ENCODE assay signal across 10 mouse cellular contexts in genomic region chr2:4562826-4563225, GRCm38 (mm10).
A peak's percentile ranks its signal among the peaks of the same experiment; 100 is the strongest.
DNase-seq lines count a peak whose midpoint lies in the region; ATAC-seq and TF ChIP-seq lines count a peak whose summit lies in the region.
"Had no signal": no experiment of that assay in that cellular context is flagged by ENCODE, and none has a peak within 500 bp of the region (broad histone marks: within the 10 kb centered on the region; RNA-seq: fewer than 3 reads in every experiment).

No protein-coding gene starts in this region.

- H3K9me3 ChIP-seq in heart, embryonic 13.5 days: no peaks in the 10 kb centered on the region
- no peaks in the 10 kb centered on the region for H3K9me3 ChIP-seq in G1E (replicated peaks)
- no peaks in the 10 kb centered on the region for H3K9me3 ChIP-seq in forebrain, embryonic 14.5 days (replicated peaks; ENCODE audit: control insufficient read depth, low read length)
- H3K9me3 ChIP-seq in liver, embryonic 15.5 days (replicated peaks): no peaks in the 10 kb centered on the region

- H3K4me1 ChIP-seq in heart, embryonic 13.5 days: peaks cover 73% of the 10 kb centered on the region
- H3K4me1 ChIP-seq in G1E (ENCODE audit: insufficient read depth, low read depth, low read length): peaks cover 71% of the 10 kb centered on the region
- H3K4me1 ChIP-seq in forebrain, embryonic 14.5 days (ENCODE audit: control insufficient read depth, insufficient read depth, low read length): peaks cover 25% of the 10 kb centered on the region
- peaks cover 80% of the 10 kb centered on the region for H3K4me1 ChIP-seq in liver, embryonic 15.5 days (replicated peaks)

- H3K4me3 ChIP-seq in heart, embryonic 13.5 days: peak overlapping the region; percentile 73
- H3K4me3 ChIP-seq in G1E (ENCODE audit: low read depth, low read length): peak overlapping the region; percentile 79
- H3K4me3 ChIP-seq in forebrain, embryonic 14.5 days (ENCODE audit: low read depth, low read length): peak overlapping the region; percentile 42
- H3K4me3 ChIP-seq in liver, embryonic 15.5 days (replicated peaks): peak overlapping the region; percentile 70

- 67% methylated on average over 5 of the region's 5 CpGs for WGBS in heart, embryonic 13.5 days
- 51% methylated on average over 5 of the region's 5 CpGs for WGBS in forebrain, embryonic 14.5 days
- WGBS in liver, embryonic 15.5 days (ENCODE audit: insufficient replicate concordance): 56% methylated on average over 5 of the region's 5 CpGs

- no peak for ATAC-seq in heart, embryonic 13.5 days (ENCODE audit: extremely low read depth, insufficient number of reproducible peaks, low FRiP score, low TSS enrichment)
- ATAC-seq in G1E (ENCODE audit: extremely low read depth, insufficient number of reproducible peaks, low FRiP score, poor library complexity, severe bottlenecking): no peak
- ATAC-seq in forebrain, embryonic 14.5 days: no peak
- no peak for ATAC-seq in liver, embryonic 15.5 days (ENCODE audit: insufficient read depth)

- H3K4me2 ChIP-seq in heart, embryonic 13.5 days: peak overlapping the region; percentile 78
- H3K4me2 ChIP-seq in forebrain, embryonic 14.5 days (ENCODE audit: low read length): peak overlapping the region; percentile 75
- peak overlapping the region; percentile 83 for H3K4me2 ChIP-seq in liver, embryonic 15.5 days

- no peak for TF ChIP-seq CTCF in G1E (IDR thresholded peaks at IDR 0.05; ENCODE audit: low read depth, low read length)

- peak overlapping the region; percentile 100; the same call in 1 of the 2 replicates for H3K27ac ChIP-seq in heart, embryonic 13.5 days (replicated peaks)
- H3K27ac ChIP-seq in forebrain, embryonic 14.5 days (ENCODE audit: low read depth, low read length): no peak overlapping the region
- H3K27ac ChIP-seq in liver, embryonic 15.5 days (replicated peaks): peak overlapping the region; percentile 100

- intact Hi-C loops in heart, postnatal 14 days (cut with DNase I): no loop called here
- intact Hi-C loops in left cerebral cortex, postnatal 14 days (cut with DNase I): no loop called here

- no peaks in the 10 kb centered on the region for H3K27me3 ChIP-seq in heart, embryonic 13.5 days (replicated peaks)
- H3K27me3 ChIP-seq in G1E (ENCODE audit: insufficient read depth, low read length): no peaks in the 10 kb centered on the region
- H3K27me3 ChIP-seq in forebrain, embryonic 14.5 days (replicated peaks; ENCODE audit: control insufficient read depth, insufficient read depth, low read length): no peaks in the 10 kb centered on the region
- no peaks in the 10 kb centered on the region for H3K27me3 ChIP-seq in liver, embryonic 15.5 days
- H3K27me3 ChIP-seq: CH12.LX had no signal

- peak overlapping the region; percentile 85; the same call in 1 of the 2 replicates for H3K9ac ChIP-seq in heart, embryonic 13.5 days
- peak overlapping the region; percentile 29; the same call in 1 of the 2 replicates for H3K9ac ChIP-seq in forebrain, embryonic 14.5 days (ENCODE audit: low read length)
- peak overlapping the region; percentile 69 for H3K9ac ChIP-seq in liver, embryonic 15.5 days

- peaks cover 36% of the 10 kb centered on the region for H3K36me3 ChIP-seq in heart, embryonic 13.5 days
- peaks cover 51% of the 10 kb centered on the region for H3K36me3 ChIP-seq in G1E (replicated peaks)
- H3K36me3 ChIP-seq in forebrain, embryonic 14.5 days (ENCODE audit: control insufficient read depth, insufficient read depth, low read length): peaks cover 31% of the 10 kb centered on the region
- H3K36me3 ChIP-seq in liver, embryonic 15.5 days (replicated peaks): peaks cover 49% of the 10 kb centered on the region

- DNase-seq in heart, postnatal 14 days: no peak
- DNase-seq in G1E (ENCODE audit: low spot score): no peak
- DNase-seq in forebrain, embryonic 14.5 days (ENCODE audit: low spot score): no peak
- no peak for DNase-seq in left cerebral cortex, postnatal 14 days (ENCODE audit: low spot score in 2 of 2)
- DNase-seq in adrenal gland, adult 8-10 months: no peak
- no peak for DNase-seq in frontal cortex, postnatal 25 days (ENCODE audit: low spot score in 2 of 2)
- DNase-seq: gastrocnemius, postnatal 10 days had no signal

Comparison
In these comparisons a context has a peak if more than half of its experiments do, and no peak if none do; other contexts are left out.
1. H3K9ac ChIP-seq: peak in every context shown above with its lines; median percentile 85 in heart, embryonic 13.5 days; 69 in liver, embryonic 15.5 days; 29 in forebrain, embryonic 14.5 days.